Mouse (Mus musculus) embryonic fibroblast, embryonic 13.5 days (primary cell): Measurements from ENCODE around the gene Borcs6.

Source experiments
- CTCF ChIP-seq: IDR thresholded peaks from 2 replicates; pipeline ENCODE4 v1.5.1; 2011; ENCODE audit warnings: mild to moderate bottlenecking, control low read depth, low read length, moderate library complexity, borderline replicate concordance; ENCODE audit not compliant: insufficient read depth
- POLR2A ChIP-seq: IDR thresholded peaks from 2 replicates; pipeline ENCODE4 v1.6.1; 2011; ENCODE audit warnings: low read depth, mild to moderate bottlenecking, control low read depth, low read length, moderate library complexity

DNA sequence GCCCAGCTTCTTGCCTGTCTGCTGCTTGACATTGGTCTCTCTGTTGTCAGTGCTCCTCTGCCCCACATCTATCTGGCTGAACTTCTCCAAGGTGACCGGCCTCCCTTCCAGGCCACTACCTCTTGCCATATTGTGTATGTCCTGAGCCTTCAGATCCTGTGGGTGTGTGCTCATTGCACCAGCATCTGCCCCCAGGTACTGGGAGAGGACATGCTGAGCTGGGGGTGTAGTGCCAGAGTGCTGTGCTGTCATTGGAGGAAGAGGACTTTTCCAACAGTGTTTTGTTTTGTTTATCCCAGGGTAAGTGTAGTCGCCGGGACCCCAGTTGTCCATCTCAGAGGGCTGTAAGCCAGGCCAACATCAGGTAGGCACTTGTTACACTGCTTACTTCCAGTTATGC, 24.9 kb upstream of the Borcs6 start:
- TF ChIP-seq CTCF (no peak), POLR2A (no peak)
